Mouse (Mus musculus): ENCODE data around the gene Myh2. TPM values are rescaled to one million over a fixed set of nuclear protein-coding genes. Genes with fewer than 3 reads are reported as not detected.

Gene Myh2
- polyA plus RNA-seq, 1 experiment = 4.3 TPM

Other genes with a start within 250 kb of the Myh2 start
- gene Tmem238l, start 214.4 kb upstream of the Myh2 start, polyA plus RNA-seq (2012; ENCODE audit: insufficient read depth, insufficient read length, missing spikeins) = not detected in 2 replicates
- 7.6 and 7.8 TPM in 2 replicates for gene Tmem220, start 145.9 kb upstream of the Myh2 start, polyA plus RNA-seq (2012; ENCODE audit: insufficient read depth, insufficient read length, missing spikeins)
- gene Adprm, start 118.4 kb upstream of the Myh2 start, polyA plus RNA-seq (2012; ENCODE audit: insufficient read depth, insufficient read length, missing spikeins) = 17.9 and 26.9 TPM in 2 replicates
- 26.2 and 32.8 TPM in 2 replicates for gene Sco1, start 118.4 kb upstream of the Myh2 start, polyA plus RNA-seq (2012; ENCODE audit: insufficient read depth, insufficient read length, missing spikeins)
- gene Myh3, start 92.7 kb upstream of the Myh2 start, polyA plus RNA-seq (2012; ENCODE audit: insufficient read depth, insufficient read length, missing spikeins) = not detected in 2 replicates
- 12.8 and 22.9 TPM in 2 replicates for gene Myh1, start 29.0 kb downstream of the Myh2 start, polyA plus RNA-seq (2012; ENCODE audit: insufficient read depth, insufficient read length, missing spikeins)
- 88.4 and 247 TPM in 2 replicates for gene Myh4, start 67.0 kb downstream of the Myh2 start, polyA plus RNA-seq (2012; ENCODE audit: insufficient read depth, insufficient read length, missing spikeins)
- gene Myh8, start 106.1 kb downstream of the Myh2 start, polyA plus RNA-seq (2012; ENCODE audit: insufficient read depth, insufficient read length, missing spikeins) = 0.16 TPM in 1 of 2 replicates, not detected in the other
- not detected in 2 replicates for gene Myh13, start 150.6 kb downstream of the Myh2 start, polyA plus RNA-seq (2012; ENCODE audit: insufficient read depth, insufficient read length, missing spikeins)